Mouse (Mus musculus) thymus, postnatal 14 days (tissue): Measurements from ENCODE around the gene Myo1h.

Experiments used
- DNase-seq: peaks from one replicate; pipeline ENCODE4 v3.0.0; 2021

Myo1h gene

GRCm38 (mm10) chr5:114360968-114361367, 72.0 kb downstream of the Myo1h start:
- DNase-seq = no peak

GRCm38 (mm10) chr5:114365043-114365752, 76.2 kb downstream of the Myo1h start:
- DNase-seq = no peak

GRCm38 (mm10) chr5:114368121-114368520, 79.2 kb downstream of the Myo1h start:
- DNase-seq = no peak

DNA sequence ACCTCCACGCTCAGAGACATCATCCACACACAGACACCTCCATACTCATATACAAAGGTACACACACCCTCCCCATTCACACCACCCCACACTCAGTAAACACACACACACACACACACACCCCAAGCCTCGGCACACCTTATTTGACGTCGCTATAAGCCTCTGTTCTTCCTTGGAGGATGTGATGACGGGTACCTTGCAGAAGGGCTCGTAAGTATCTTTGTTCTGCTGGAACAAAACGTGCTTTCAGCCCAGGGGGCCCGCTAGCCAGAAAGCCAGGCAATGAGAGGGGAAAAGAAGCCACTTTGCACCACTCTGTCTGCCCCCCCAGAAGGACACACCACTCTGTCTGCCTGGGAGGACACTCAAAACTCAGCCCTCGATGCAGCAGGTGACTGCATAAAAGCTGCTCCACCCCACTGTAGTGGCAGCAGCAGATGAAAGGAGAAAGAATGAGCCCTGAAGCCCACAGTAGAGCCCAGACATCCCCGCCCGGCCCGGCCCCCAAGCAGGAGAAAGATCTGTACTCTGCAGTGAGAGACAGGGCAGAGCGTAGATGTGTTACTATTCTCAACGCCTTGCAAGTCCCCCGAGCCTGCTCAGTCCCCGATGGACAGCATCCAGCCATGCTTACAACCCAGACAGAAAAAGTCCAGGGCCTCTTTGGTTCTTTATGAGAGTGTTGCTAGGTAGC, 80.0 kb downstream of the Myo1h start:
- no peak for DNase-seq

- DNase-seq = no peak
These were observed 81.0 kb downstream of the Myo1h start for GRCm38 (mm10) chr5:114369921-114370320.

GRCm38 (mm10) chr5:114370371-114370776, 81.4 kb downstream of the Myo1h start:
- no peak for DNase-seq

DNA sequence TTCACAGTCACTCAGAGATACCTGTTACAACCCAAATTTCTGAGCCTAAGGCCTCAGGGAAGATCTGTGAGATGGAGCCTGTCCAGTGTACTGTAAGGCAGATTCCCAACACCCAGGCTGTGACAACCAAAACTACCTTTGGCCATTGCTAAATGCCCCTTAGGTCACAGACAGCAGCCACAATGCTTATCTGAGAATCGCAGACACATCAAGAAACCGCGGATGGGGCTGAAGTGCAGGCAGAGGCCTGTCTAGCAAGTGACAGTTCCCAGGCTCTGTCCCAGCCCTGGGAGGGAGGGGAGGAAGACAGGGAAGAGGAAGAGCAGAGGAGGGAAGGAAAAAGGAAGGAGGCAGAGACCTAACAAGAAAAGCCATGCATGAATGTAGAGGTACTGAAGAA, 82.4 kb downstream of the Myo1h start:
- no peak for DNase-seq

DNA sequence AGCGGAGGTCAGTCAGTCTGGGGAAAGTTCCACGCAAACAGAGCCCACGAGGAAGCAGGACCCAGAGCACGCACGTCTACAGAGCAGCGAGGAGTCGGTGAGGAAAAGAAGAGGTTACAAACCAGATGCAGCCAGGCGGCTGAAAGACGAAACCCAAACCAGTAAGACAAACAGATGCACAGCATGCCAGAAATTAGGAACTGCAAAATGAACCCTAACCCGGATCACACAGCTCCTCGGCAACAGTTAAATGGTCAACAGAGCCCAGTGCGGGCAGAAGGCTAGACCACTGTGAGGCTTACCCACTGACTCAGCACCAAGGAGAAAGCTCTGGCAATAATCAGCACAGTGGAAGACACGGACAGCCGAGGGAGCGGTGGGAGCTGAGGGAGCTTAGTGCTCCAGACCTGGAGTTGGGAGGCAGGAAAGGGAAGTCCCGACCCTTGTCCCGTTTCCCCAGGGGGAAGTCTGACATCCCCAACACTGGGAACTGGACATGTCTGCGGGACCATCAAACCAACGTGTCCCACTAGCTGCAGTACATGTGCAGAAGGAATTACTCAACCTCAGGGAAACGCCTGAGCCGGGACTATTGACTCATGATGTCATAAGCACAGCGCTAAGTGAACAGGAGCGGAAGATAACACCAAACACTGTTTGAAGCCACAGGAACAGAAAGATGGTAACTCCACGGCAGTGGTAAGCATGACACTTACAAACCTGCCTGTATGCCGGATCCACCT, 82.9 kb downstream of the Myo1h start:
- DNase-seq = no peak

- no peak for DNase-seq
These were observed 83.6 kb downstream of the Myo1h start for GRCm38 (mm10) chr5:114372565-114372964.

DNA sequence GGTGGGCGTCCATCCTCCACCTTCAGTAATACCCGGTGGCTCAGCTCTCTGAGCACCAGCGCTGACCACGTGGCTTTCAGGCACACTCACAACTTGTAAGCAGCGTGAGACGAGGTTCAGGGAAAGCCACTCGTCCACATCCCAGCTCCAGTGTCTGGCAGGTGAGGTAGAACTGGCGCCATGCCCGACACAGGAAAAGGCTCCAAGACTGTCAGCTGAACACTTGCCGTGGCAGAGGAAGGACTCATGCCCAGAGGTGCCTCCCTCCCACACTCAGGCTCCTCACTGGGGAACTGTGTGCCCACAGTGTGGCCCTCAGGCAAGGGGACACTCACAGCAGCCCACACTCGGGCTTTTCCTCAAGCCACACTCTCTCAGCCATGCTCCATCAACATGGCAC, 84.2 kb downstream of the Myo1h start:
- DNase-seq = no peak

- DNase-seq = no peak
These were observed 84.6 kb downstream of the Myo1h start for GRCm38 (mm10) chr5:114373581-114373980.

DNA sequence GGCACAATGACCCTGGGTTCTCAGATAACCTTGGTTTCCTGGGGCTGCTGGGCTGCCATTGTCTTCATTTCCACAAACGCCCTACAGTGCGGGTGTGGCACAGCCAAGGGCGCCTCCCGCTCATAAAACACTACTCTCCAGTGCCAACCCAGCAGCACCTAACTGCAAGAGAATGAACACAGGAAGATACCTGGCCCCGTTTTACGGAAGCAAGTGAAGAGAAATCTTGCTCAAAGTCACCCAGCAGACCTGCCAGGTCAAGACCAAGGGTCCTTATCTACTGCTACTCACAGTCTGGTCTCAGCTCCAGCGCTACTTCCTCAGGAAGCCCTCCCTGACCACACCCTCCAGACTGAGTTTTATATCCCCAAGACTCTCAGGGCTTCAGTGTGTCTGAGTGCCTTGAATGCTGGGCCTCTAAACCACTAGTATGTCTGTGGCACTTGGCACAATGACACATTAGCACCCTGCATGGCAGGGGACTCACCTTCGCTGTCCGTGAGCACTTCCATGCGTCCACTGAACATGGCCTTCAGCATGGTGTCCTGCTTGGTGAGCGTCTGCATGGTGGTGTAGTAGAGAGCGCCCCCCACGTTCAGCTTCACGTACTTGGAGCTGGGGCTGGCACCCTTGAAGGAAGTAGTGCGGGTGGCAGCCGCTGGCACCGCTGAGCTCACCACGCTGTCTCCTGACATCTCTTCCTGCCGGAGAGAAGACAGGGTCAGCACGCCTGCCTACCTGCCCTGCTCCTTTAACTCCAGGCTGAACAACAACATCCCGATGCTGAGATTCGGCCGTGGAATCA, 85.6 kb downstream of the Myo1h start:
- peak; percentile 42 for DNase-seq

GRCm38 (mm10) chr5:114378177-114378920, 89.4 kb downstream of the Myo1h start:
- no peak for DNase-seq

- DNase-seq = no peak
These were observed 90.0 kb downstream of the Myo1h start for GRCm38 (mm10) chr5:114378936-114379335.

GRCm38 (mm10) chr5:114379763-114380162, 90.8 kb downstream of the Myo1h start:
- no peak for DNase-seq

- peak; percentile 88 for DNase-seq
These were observed 91.4 kb downstream of the Myo1h start, which contains the start of the genes Kctd10 and Ube3b for GRCm38 (mm10) chr5:114380209-114381012. Gene Kctd10, minus strand, starts transcription at chr5:114380508. Gene Ube3b, plus strand, starts transcription at chr5:114380607.

DNA sequence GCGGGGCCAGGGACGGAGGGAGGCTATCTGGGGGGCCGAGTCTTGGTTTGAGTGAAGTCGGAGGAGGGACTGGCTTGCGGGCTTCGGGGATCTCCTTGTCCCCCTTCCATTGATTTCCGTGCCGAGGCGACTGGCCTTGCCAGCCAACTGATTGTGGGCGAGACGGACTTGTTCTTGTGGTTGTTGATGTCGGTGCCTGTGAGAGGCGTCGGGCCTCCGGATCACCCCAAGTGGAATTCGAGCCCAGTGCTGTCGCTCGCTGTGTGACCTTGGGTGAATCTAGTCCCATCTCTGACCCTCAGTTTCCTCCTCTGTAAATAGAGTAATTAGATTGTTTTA, 92.0 kb downstream of the Myo1h start:
- DNase-seq = no peak

DNA sequence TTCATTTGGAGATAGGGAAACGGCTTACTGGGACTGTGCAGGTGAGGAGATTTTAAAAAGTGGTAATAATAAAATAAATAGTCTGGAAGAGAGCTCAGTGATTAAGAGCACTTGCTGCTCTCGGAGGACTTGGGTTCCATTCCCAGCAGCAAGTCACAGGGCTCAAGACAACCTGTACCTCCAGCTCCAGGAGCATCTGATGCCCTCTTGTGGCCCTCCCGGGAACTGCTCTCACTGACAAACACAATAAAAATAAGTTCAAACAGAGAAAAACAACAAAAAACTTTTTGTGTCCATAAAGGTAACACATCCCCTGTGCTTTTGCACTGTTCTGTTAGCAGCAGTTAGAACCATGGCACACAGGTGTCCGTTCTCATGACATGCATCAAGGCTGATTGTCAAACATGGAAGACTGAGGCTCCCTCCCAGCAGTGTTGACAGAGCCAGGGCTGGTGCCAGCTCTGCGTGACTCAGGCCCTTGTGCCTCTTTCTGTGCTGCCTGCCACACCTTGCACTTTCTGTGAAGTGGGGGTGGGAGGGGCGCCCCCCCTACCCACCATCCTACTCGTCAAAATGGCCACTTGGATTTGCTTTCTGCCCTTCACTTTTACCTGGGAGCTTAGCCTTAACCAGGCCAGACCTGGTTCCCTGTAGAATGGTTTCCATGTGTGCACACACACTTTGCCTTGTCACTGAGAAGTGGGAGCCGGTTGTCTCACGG, 94.4 kb downstream of the Myo1h start:
- DNase-seq = peak; percentile 69

GRCm38 (mm10) chr5:114384448-114384847, 95.5 kb downstream of the Myo1h start:
- no peak for DNase-seq

DNA sequence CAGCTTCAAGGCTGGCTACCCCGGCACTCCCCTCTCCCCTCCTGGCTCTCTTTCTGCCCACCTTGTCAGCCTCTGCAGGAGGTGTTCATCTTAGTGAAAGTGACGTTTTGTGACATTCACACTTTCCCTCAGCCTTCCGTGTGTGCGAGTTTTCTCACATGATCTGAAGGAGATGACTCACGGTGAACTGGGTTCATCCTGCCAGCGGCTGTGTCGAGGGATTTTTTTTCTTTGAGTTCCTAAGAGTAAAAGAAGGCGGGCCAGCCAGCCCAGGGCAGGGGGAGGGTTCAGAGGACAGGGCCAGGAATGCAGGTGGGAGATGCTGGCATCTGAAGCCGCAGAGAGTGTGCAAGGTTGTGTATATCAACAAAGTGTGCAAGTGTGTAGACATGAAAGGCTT, 104.2 kb downstream of the Myo1h start:
- no peak for DNase-seq

DNA sequence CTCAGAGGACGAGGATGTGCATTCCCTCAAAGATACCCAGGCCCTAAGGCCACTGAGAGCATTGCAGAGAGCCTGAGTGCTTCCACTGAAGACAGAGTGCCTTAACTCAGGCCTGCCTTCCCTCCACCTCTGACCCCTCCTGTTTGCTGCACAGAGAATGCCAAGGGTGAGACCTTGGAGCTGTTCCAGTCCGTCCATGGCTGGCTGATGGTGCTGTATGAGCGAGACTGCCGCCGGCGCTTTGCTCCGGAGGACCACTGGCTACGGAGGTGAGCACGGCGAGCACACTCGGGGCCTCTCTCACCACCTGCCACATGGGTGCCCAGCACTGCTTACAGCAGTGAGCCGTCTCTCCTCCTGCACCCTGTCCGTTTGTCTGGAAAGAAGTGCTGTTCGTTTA, 117.6 kb downstream of the Myo1h start:
- no peak for DNase-seq
